Mouse (Mus musculus) lung, adult 2 months (tissue): Measurements from ENCODE around the gene Synj2.

Experiments
- CTCF ChIP-seq: fragments of 200-500 bp; IDR thresholded peaks from 2 replicates; pipeline ENCODE4 v1.5.1; 2011; ENCODE audit warnings: mild to moderate bottlenecking, low read length, control low read depth; ENCODE audit not compliant: insufficient read depth
- POLR2A ChIP-seq: fragments of 200-500 bp; IDR thresholded peaks from 2 replicates; pipeline ENCODE4 v1.6.1; 2011; ENCODE audit warnings: low read depth, mild to moderate bottlenecking, control low read depth, low read length, borderline replicate concordance; ENCODE audit errors: extremely low read depth

- no peak for TF ChIP-seq CTCF
- no peak for TF ChIP-seq POLR2A
Measured at GRCm38 (mm10) chr17:6007101-6007780, 66.2 kb downstream of the Synj2 start.
